Mouse (Mus musculus): ENCODE data around the gene Kpna4. TPM values are rescaled to one million over a fixed set of nuclear protein-coding genes. Genes with fewer than 3 reads are reported as not detected.

The Kpna4 gene
- total RNA-seq (2023) = 138 TPM

DNA sequence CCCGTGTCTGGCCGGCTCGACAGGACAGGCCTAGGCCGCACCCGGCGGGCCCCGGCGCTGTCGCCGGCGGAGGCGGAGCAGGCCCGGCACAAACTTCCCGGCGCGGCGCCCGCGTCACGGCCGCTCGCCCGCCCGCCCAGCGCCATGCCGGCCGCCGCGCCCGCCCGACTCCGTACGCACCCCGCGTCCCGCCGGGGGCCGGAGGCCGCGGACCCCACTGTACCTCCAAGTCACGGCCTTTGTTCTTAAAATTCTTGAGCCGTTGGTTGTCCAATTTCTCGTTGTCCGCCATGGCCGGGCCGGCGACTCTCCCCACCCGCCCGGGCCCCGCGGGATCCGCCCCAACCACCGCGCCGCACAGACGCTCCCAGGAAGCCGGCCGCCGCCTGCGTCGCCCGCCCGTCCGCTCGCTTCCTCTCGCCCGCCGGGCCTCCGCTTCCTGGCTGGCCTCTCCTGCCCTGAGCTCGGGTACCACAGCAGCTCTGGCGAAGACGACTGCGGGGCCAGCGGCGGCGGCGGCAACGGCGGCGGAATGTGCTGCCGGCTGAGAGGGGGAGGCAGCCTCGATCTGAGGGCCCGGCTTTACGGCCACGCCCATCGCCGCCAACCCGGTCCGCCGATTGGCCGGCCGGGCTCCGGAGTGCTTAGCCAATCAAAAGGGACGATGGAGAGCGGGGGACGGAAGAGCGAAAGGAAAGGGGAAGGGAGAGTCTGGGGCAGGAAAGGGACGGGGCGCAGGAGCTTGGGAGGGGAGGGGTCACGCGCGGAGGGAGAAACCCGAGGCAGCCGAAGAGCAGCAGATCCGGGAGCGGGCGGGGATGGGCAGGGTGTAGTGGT, at the start of gene Kpna4:
Kpna4 (minus strand) TSS at position 605 of the 837 bp plus-strand sequence.

DNA sequence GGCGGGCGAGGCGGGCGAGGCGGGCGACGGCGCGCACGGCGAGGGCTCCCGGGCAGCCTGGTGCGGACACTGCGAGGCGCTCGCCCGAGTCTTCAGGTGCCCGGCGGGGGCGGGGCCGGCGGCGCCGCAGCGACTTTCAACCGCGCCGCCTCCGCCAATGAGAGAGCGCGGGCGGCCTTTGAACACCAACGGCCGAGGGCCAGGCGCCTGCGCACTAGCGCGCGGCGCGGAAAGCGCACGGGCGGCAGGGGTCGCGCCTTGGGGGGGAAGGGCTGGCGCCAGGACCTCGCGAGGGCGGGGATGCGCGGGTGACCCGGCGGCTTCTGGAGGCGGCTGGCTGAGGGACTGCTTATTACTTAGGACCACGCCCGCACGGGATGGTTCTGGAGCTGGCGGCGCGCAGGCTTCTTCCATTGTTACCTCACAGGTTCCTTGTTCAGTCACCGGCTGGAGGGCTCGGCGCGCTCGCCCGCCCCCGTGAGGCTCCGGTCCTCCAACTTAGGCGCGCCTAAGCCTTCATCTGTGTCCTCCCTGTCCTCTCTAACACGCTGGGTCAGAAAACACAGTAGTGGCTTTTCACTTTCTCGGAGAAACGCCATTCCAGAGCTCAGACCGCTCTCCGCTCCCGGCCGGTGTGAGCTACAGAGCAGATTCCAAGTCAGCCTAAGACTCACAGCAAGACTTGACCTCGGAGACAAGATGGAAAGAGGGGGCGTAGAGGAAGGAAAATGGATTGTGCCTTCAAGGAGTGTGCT, 82.1 kb downstream of the Kpna4 start, which contains the start of gene Trim59:
Trim59 (minus strand) TSS at position 111 of the 755 bp plus-strand sequence.

Other genes starting within 250 kb of the Kpna4 start
- gene Ift80, start 122.5 kb downstream of the Kpna4 start, total RNA-seq (2023) = 88.8 TPM
- 360 TPM for gene Smc4, start 122.4 kb downstream of the Kpna4 start, total RNA-seq (2023)
- 67.6 TPM for gene Trim59, start 82.4 kb downstream of the Kpna4 start, total RNA-seq (2023)
- gene Arl14, start 95.3 kb upstream of the Kpna4 start, total RNA-seq (2023) = not detected
- gene Ppm1l, start 189.7 kb upstream of the Kpna4 start, total RNA-seq (2023) = 6.6 TPM

Measured in CD8-positive naive resting alpha-beta T cell, adult 57 days (primary cell).